Mouse (Mus musculus): Measurements from ENCODE around the gene Itgb1bp1.
A peak's percentile ranks its signal among the peaks of the same experiment; 100 is the strongest.

Gene Itgb1bp1

GRCm38 (mm10) chr12:21286243-21286622, at the start of gene Itgb1bp1:
Gene Itgb1bp1 (minus strand): TSS chr12:21286284.
- DNase-seq (ENCODE audit: low read depth, low spot score) = peak; percentile 99

- no peak for DNase-seq (ENCODE audit: low read depth, low spot score)
These were observed 49.8 kb upstream of the Itgb1bp1 start for GRCm38 (mm10) chr12:21335869-21336268.

DNA sequence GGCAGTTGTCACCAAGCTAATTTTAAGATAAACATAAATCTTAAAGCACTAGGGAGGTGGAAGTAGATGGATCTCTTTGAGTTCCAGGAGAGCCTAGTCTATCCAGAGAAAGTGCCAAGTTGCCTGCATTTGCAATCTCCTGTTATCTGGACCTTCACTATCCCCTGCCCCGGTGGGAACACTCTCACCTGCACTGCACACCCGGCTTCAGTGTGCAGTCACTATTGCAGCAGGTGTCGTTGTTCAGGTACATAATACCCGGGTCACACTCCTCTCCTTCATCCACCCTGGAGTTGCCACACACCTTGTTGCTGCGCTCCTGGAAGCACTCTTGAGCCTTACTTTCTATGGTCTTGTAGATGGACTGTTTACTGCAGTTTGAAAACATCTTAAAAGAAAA, 47.7 kb upstream of the Itgb1bp1 start:
- DNase-seq (ENCODE audit: low read depth, low spot score) = no peak

- DNase-seq (ENCODE audit: low read depth, low spot score) = no peak
These were observed 46.9 kb upstream of the Itgb1bp1 start for GRCm38 (mm10) chr12:21333021-21333420.

DNA sequence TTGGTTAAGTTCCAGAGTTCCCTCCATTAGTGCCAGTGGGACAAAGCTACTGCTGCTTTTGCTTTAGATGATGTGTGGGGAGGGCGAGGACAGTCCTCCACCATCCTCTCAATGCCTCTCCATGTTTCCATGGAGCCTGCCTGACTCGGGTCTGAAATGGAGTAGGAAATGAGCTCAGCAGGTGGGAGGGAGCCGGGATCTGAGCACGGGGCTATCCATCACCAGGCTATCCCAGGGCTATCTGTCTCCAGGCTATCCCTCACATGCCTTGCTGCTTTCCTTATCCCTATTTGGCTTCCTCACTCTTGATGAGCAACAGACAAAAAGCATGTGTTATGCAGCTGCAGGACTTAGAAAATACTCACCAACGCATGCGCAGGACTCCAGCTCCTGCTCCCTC, 45.6 kb upstream of the Itgb1bp1 start:
- no peak for DNase-seq (ENCODE audit: low read depth, low spot score)

- no peak for DNase-seq (ENCODE audit: low read depth, low spot score)
These were observed 45.0 kb upstream of the Itgb1bp1 start for GRCm38 (mm10) chr12:21330961-21331576.

DNA sequence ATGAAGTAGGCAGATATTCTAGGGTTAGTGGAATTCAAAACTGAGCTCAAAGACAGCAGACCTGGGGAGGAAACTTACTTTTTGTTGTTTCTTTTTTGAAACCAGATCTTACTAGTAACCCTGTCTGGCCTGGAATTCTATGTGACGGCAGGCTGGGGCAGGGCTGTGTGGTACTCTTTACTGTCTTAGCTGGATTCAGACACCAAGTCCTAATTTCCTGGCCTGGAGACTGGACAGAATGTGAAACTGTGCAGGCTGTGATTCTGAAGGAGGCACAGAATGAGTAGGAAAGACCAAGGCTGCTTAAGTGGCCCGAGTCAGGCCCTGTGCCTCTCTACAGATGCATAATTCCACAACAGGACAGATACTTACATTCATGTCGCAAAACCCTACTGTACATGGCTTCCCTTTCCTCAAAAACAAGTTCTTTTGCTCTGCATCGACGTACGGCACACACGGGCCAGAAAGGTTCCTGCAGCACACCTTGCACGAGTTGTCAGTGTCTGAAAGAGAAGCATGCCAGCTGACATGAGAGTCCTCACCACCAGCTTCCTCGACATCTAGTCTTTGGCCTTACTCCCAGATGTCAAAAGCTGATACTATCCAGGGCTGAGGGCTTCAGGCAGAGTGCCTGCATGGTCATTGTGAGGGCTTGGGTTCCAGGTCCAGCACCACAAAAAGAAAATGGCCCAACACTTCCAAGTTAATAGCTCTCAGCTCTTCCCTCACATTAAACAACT, 43.7 kb upstream of the Itgb1bp1 start:
- DNase-seq (ENCODE audit: low read depth, low spot score) = no peak

DNA sequence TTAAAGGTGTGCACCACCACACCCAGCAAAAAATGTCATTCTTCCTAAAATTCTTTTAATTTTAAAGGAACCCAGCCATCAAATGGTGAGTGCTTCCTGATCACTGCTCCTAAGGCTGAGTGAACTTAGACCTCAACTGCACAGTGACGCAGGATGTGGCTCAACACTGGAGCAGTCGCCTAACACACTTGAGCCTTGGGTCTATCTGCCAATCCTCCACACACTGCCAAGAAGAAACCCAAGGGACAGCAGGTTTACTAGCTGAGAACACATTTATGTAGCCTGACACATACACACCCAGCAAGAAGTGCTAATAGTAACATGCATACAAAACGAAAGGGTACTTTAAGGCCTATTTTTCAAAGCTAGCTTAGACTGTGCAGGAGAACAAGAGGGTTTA, 40.2 kb upstream of the Itgb1bp1 start:
- no peak for DNase-seq (ENCODE audit: low read depth, low spot score)

- no peak for DNase-seq (ENCODE audit: low read depth, low spot score)
These were observed 39.2 kb upstream of the Itgb1bp1 start for GRCm38 (mm10) chr12:21325266-21325665.

DNA sequence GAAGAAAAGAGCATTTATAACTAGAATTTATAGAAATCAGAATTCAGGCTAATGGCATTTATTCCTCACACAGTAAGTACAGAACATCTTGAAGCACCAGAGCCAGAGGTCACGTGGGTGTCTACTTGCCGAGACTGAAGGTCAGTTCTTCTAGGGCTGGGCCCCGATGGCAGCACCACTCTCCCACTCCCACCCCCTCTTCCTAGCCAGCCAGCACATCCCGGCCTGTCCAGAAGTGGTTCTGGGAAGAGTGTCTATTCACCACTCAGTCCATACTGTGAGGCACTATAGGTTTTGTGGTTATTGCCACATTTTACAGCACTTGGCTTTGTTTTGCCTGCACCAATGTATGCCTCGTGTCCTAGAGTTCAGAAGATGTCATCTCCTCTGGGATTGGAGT, 38.0 kb upstream of the Itgb1bp1 start:
- no peak for DNase-seq (ENCODE audit: low read depth, low spot score)

GRCm38 (mm10) chr12:21322856-21323255, 36.8 kb upstream of the Itgb1bp1 start:
- DNase-seq (ENCODE audit: low read depth, low spot score) = no peak

DNA sequence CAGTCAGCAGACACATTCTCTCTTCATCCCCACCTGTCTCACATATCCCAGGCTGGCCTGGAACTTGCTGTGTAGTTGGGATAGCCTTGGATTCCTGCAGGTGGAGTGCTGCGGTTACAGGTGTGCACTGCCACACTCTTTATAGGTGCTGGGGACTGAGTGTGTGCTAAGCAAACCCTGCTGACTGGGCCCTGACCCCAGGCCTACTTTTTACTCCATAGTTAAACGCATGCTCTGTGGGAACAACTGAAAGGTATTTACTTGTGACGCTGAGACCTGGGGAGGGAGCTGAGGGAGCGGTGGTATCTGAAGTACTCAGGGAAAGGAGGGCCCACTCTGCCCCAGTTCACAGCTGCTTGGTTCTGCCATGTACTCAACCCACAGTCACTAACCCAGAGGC, 36.2 kb upstream of the Itgb1bp1 start:
- DNase-seq (ENCODE audit: low read depth, low spot score) = no peak

GRCm38 (mm10) chr12:21321170-21321569, 35.1 kb upstream of the Itgb1bp1 start:
- DNase-seq (ENCODE audit: low read depth, low spot score) = no peak

DNA sequence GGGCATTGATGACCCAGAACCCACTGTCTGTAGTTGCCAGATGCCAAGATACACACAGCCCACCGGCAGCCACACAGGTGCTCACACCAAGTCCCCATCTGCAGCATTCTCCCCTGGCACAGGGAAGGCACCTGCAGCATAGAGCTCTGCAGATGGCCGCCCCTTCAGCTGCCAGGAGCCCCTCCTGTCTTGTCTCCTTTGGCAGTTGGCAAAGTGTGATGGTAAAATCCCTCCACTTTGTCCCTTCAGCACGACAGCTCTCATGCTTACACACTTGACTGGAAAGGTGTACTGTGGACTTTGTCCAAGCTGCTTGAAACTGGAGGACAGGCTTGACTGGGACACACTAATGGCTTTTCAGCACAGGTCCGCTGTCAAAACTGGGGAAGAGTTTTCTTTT, 34.2 kb upstream of the Itgb1bp1 start:
- DNase-seq (ENCODE audit: low read depth, low spot score) = no peak

GRCm38 (mm10) chr12:21318143-21318895, 32.2 kb upstream of the Itgb1bp1 start:
- peak; percentile 67 for DNase-seq (ENCODE audit: low read depth, low spot score)

DNA sequence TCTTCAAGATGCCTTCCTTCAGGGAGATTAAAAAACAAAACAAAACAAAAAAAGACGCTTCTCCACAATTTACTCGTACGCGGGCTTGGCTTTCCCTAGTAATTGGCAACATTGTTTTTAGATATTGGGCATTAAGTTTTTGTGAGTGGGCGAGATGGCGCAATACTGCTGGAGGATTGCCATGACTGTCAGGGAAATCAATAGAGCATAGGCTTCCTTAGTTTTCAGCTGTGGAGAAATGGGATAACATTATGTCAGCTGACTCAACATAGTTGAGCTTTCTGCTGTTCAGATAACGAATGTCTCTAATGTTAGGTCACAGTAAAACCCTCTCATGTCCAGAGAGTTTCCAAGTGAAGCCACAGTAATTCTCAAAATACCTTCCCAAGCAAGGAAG, 30.8 kb upstream of the Itgb1bp1 start:
- DNase-seq (ENCODE audit: low read depth, low spot score) = no peak

GRCm38 (mm10) chr12:21315923-21316868, 30.1 kb upstream of the Itgb1bp1 start, which contains the start of gene Iah1:
Gene Iah1 (plus strand): TSS chr12:21316389.
- DNase-seq (ENCODE audit: low read depth, low spot score) = peak; percentile 63

GRCm38 (mm10) chr12:21312201-21312600, 26.1 kb upstream of the Itgb1bp1 start:
- no peak for DNase-seq (ENCODE audit: low read depth, low spot score)

DNA sequence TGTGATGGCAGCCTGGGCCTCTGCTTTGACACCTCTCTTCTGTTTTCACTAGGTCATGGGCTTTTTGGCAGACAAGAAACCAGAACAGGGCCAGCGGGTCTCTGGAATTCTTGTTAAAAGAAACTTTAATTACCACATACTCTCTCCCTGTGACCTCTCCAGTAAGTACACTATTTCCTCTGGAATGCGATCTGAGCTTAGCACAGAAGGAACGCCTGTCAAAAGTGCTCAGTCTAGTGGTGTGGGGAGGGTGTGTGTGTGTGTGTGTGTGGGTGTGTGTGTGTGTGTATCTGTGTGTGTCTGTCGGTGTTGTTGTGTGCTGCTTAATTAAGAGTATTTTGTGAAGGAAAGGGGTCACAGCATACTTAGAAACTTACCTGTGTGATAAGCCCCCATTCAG, 20.6 kb upstream of the Itgb1bp1 start:
- DNase-seq (ENCODE audit: low read depth, low spot score) = no peak

DNA sequence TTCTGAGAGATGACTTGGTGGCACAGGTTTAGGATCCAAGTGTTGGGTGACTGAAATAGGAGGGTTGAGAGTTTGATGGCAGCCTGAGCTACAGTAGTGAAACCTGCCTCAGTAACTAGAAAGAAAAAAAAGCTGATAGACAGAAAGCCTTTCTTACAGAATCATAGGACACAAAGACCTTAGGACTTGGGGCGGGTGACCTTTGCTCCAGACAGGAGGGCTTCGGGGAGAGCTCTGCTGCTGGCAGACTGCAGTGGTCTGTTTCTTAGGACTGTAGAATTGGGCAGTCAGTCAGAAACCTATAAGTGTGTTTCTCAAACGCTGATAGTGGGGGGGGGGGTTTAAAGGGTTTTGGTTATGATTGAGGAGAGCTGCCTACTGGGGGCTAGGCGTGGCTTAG, 19.7 kb upstream of the Itgb1bp1 start:
- no peak for DNase-seq (ENCODE audit: low read depth, low spot score)

DNA sequence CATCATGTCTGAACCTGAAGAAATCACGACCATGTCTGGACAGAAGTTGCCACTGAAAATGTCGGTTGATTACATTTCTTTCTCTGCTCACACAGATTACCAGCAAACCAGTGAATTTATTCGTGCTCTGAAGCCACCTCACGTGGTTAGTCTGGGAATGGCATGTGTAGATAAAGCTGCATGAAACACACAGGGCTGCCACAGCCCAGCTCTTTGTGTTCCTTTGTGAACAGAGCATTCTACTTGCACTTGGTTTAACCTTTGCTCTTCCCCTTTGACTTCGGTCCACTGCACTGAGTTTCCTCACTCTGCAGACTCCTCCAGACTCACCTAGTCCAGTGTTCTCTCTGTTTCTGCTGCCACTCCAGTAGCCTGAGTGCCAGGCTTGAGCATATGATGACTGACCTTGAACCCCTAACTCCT, 16.3 kb upstream of the Itgb1bp1 start:
- DNase-seq (ENCODE audit: low read depth, low spot score) = no peak

DNA sequence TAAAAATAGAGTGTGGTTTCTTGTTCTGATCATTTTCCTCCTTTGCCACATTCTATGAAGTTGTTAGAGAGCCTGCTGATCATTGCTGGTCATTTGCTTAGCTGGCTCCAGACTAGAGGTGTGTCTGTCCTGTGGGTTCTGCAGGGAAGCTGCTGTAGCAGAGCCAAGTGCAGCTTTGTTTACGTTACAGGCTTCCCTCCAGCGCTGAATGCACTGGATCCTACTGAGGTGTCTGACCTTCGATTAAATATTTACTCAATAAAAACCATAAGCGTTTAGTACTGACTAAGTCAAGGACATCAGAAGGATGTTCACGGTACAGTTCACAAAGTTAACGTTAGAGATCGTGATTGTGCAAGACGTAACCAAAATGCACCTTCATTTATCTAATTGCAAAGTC, 15.8 kb upstream of the Itgb1bp1 start:
- no peak for DNase-seq (ENCODE audit: low read depth, low spot score)

All from forelimb bud, embryonic 11.5 days (tissue).